ENCODE assay signal across 8 mouse cellular contexts in the genomic region with DNA sequence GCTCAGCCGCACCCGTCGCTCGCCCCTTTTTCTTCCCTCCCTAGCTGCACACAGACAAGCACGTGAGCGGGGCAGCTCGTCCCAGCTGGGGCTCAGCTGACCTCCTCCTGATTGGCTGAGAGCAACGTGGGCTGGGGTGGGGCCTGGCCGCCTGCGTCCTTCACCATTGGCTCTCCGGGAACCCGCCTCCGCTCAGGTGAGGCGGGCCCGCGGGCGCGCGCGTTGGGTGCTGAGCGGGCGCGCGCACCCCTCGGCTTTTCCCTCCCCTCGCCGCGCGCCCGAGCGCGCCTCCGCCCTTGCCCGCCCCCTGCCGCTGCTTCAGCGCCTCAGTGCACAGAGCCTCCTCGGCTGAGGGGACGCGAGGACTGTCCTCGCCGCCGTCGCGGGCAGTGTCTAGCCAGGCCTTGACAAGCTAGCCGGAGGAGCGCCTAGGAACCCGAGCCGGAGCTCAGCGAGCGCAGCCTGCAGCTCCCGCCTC. TPM values are rescaled to one million over a fixed set of nuclear protein-coding genes. Genes with fewer than 3 reads are reported as not detected.
DNase-seq lines count a peak whose midpoint lies in the region; ATAC-seq and TF ChIP-seq lines count a peak whose summit lies in the region.

No protein-coding gene starts in this region.

- peaks cover 8% of the 10 kb centered on the region; the same call in 1 of the 2 replicates for H3K4me1 ChIP-seq in hindbrain, postnatal 0 days (ENCODE audit: insufficient read depth, low read length)

- DNase-seq in WW6 (ENCODE audit: low read depth, low spot score), result peak; percentile 91
- peak; percentile 89 to 97 for DNase-seq in cerebellum, postnatal 4 days (ENCODE audit: low spot score in 2 of 2)
- DNase-seq in gastrocnemius, adult 18-20 months (ENCODE audit: low spot score), result peak; percentile 96
- DNase-seq in hindbrain, postnatal 0 days (ENCODE audit: low spot score), result peak; percentile 99
- DNase-seq in left cerebral cortex, adult 2 months (ENCODE audit: extremely low spot score in 1 of 2, low spot score in 2 of 2), result peak; percentile 96 to 98
- DNase-seq in right cerebral cortex, adult 2 months (ENCODE audit: low spot score in 2 of 2), result peak; percentile 96
- peak; percentile 97 for DNase-seq in urinary bladder, postnatal 14 days (ENCODE audit: low spot score)

- no peaks in the 10 kb centered on the region for H3K36me3 ChIP-seq in hindbrain, postnatal 0 days (ENCODE audit: insufficient read depth, low read length)

- H3K9me3 ChIP-seq in hindbrain, postnatal 0 days (ENCODE audit: low read length), result no peaks in the 10 kb centered on the region

- intact Hi-C loops in left cerebral cortex, adult 2 months (cut with DNase I), result loop anchor here (5.0 to 10.0 kb wide), 3 partner anchors 115 to 1143 kb away; no protein-coding TSS in a partner anchor

- H3K27ac ChIP-seq in hindbrain, postnatal 0 days, result peak overlapping the region; percentile 99
- H3K27ac ChIP-seq in left cerebral cortex, adult 2 months, result peak overlapping the region; percentile 99

- peak overlapping the region; percentile 79 for H3K4me2 ChIP-seq in hindbrain, postnatal 0 days (ENCODE audit: low read depth, low read length)

- ATAC-seq in hindbrain, postnatal 0 days, result peak; percentile 100
- peak; percentile 91 for ATAC-seq in megakaryocyte, adult 5-6 weeks (ENCODE audit: poor library complexity, severe bottlenecking)

- TF ChIP-seq CTCF in hindbrain, postnatal 0 days (IDR thresholded peaks at IDR 0.05; ENCODE audit: low read depth), result peak; percentile 47
- peak; percentile 52 for TF ChIP-seq CTCF in left cerebral cortex, adult 2 months (IDR thresholded peaks at IDR 0.05)

- 1% methylated on average over 37 of the region's 51 CpGs for WGBS in hindbrain, postnatal 0 days

- no peaks in the 10 kb centered on the region for H3K27me3 ChIP-seq in hindbrain, postnatal 0 days (ENCODE audit: insufficient read depth, low read length)

- H3K4me3 ChIP-seq in hindbrain, postnatal 0 days (ENCODE audit: low read length), result peak overlapping the region; percentile 97
- peak overlapping the region; percentile 96 for H3K4me3 ChIP-seq in left cerebral cortex, adult 2 months

- H3K9ac ChIP-seq in hindbrain, postnatal 0 days (replicated peaks; ENCODE audit: low read length), result peak overlapping the region; percentile 99

RNA-seq across cellular contexts. Expression of a gene that starts 6.5 kb away (rescaled TPM):
- total RNA-seq in gastrocnemius, adult 18-20 months (2021), result 10 to 100 TPM; 10.5 to 17.9 TPM
- 95.3 and 109 TPM in 2 replicates for total RNA-seq in hindbrain, postnatal 0 days (2014; rRNA removed)
- 62.1 and 66.5 TPM in 2 replicates for polyA plus RNA-seq in hindbrain, postnatal 0 days (2015; fragmentation: Nextera tagmentation; extraction: Ambion mirVana)
- 10 to 100 TPM; 51.7 to 53.3 TPM for total RNA-seq in left cerebral cortex, adult 2 months (2021)
- total RNA-seq in megakaryocyte, adult 5-6 weeks (2015), result 68.4 and 70.9 TPM in 2 replicates
- 85.4 and 89.4 TPM in 2 replicates for total RNA-seq in megakaryocyte, adult 5-6 weeks (2017)

RNA-seq across cellular contexts. Expression of a gene that starts 29.7 kb away (rescaled TPM):
- 1 to 10 TPM; 2.1 to 2.2 TPM for total RNA-seq in gastrocnemius, adult 18-20 months (2021)
- total RNA-seq in hindbrain, postnatal 0 days (2014; rRNA removed), result not detected in 2 replicates
- polyA plus RNA-seq in hindbrain, postnatal 0 days (2015; fragmentation: Nextera tagmentation; extraction: Ambion mirVana), result 12.8 and 14.8 TPM in 2 replicates
- 10 to 100 TPM; 11.8 to 15.7 TPM for total RNA-seq in left cerebral cortex, adult 2 months (2021)
- total RNA-seq in megakaryocyte, adult 5-6 weeks (2015), result 1.2 and 3.2 TPM in 2 replicates
- not detected in 2 replicates for total RNA-seq in megakaryocyte, adult 5-6 weeks (2017)

RNA-seq across cellular contexts. Expression of a gene that starts 56.6 kb away (rescaled TPM):
- total RNA-seq in gastrocnemius, adult 18-20 months (2021), result 1 to 10 TPM; 4.7 to 8.5 TPM
- total RNA-seq in hindbrain, postnatal 0 days (2014; rRNA removed), result 11.1 and 12.8 TPM in 2 replicates
- polyA plus RNA-seq in hindbrain, postnatal 0 days (2015; fragmentation: Nextera tagmentation; extraction: Ambion mirVana), result 21.4 and 22.9 TPM in 2 replicates
- 10 to 100 TPM; 45.4 to 51.6 TPM for total RNA-seq in left cerebral cortex, adult 2 months (2021)
- 5.9 and 7.3 TPM in 2 replicates for total RNA-seq in megakaryocyte, adult 5-6 weeks (2015)
- 10.1 and 23.8 TPM in 2 replicates for total RNA-seq in megakaryocyte, adult 5-6 weeks (2017)

Comparison
In these comparisons a context has a peak if more than half of its experiments do, and no peak if none do; other contexts are left out.
1. Peak in every context shown above with its lines: DNase-seq, ATAC-seq, H3K4me3 ChIP-seq and H3K27ac ChIP-seq.